Mouse (Mus musculus) MN1 (cell line): Measurements from ENCODE around the gene Adgrb2.

Source experiments
- DNase-seq: peaks from one replicate; pipeline ENCODE4 v3.0.0-alpha.2; 2016; ENCODE audit warnings: low spot score

Adgrb2 gene

DNA sequence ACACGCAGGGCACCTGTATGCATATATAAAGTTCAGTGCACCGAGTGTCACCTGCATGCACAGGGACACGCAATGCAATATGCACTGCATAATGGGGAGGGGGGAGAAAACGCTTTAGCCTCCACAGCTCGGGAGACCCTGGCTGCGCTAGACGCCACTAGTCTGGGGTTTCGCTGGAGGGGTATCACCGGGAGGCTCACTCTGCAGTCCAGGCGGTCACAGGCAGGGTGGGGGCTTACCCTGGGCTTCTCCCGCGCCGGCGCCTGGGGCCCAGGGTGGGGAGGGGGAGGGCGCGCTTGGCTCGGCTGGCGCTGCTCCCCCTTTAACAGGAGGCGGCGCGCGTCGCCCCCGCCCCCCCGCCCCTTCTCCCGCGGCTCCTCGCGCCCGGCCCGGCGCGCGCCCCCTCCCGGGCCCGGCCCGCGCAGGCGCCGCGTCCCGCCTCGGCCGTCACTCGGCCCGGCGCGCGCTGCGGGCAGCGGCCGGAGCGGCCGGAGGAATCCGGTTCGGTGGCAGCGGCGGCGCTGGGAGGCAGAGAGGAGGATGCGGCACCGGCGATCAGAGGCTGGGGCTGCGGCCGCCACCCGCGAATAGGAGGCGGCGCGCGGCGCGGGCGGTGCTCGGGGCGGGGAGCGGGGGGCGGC is at the start of gene Adgrb2:
Gene Adgrb2 (plus strand): TSS at position 450 of the 641 bp plus-strand sequence.
- DNase-seq: peak; percentile 56

DNA sequence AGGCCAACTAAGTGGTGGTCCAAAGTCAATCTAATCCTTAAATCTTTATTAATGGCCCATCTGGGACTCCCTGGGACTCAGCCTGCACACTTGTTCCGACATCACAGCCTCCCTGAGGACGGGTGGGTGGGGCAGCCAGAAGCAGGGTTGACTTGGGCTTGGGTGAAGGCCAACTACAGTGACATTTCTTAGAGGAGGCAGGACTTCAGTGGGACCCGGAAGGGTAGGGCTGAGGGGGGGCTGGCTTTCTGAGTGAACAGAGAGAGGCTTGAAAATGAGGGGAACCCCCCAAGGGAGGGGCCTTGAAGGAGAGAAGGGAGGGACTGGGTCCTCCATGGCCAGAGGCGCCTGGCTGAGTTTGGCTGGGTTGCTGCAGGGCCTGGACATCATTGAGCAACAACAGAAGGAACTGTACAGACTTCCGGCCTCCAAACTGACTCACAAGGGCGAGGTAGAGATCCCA is 33.3 kb upstream of the Adgrb2 start:
- DNase-seq: peak; percentile 66

DNA sequence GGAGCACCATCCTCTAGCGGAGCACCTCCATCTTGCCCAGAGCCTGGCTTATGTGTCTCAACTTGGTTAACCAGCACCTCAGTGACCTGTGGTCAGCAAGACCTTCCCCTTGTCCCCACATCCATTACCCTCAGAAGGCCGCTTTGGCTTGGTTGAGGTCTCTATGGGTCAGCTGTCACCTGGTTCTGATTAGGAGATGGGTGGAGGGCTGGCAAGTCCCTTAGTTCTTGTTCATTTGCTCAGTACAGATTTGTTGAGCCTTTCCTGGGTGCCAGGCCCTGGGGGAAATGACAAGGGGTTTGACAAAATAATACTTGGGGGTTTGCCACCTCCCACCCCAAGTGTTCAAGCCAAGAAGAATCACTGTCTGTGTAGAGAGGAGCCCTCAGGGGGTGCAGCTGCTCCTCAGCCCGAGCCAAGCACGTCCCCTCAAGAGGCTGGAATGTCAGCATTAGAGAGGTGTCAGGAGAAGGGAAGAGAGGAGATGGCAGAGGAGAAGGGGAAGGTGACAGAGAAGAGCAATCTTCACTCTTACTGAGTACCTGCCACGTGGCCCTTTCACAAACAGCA is 32.3 kb upstream of the Adgrb2 start:
- no peak for DNase-seq

- no peak for DNase-seq
These were observed 30.1 kb upstream of the Adgrb2 start for GRCm38 (mm10) chr4:129954527-129954926.

DNA sequence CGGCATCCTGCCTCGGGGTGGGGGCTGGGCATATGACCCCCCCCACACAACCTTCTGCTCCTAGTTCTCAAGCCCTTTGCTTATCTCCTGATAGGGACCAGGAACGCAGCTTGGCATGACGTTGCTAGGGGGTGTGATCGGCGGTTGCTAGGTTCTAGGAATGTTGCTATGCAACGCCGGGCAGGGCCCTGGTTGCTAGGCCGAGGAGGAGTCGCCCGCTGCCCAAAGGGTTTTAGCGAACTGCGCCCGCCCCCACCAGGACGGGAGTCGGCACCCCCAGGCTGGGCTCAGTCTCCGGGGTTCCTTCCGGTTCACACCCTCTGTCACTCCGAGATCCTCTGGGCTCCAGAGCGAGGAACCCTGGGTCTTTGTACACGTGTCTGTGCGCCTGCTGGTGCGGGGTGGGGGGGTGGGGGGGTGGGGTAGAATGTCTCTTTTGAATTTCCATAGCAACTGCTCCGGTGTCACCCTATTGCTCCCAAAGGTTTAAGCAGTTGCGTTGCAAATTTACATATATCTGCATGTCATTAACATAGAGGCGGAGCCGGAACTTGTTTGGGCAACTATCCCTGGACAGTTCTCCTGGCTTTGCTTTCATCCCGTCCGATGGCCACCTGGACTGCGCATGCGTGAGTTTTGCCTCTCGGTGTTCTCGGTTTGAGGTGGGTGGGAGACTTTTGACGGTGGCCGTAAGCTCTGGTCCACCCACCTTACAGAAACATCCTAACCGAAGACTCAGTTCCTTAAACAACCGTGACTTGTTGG is 24.3 kb upstream of the Adgrb2 start:
- peak; percentile 88 for DNase-seq

GRCm38 (mm10) chr4:129965294-129965693 is 19.4 kb upstream of the Adgrb2 start:
- no peak for DNase-seq

- no peak for DNase-seq
These were observed 18.5 kb upstream of the Adgrb2 start for GRCm38 (mm10) chr4:129966201-129966600.

- DNase-seq: peak; percentile 75
These were observed 17.4 kb upstream of the Adgrb2 start for GRCm38 (mm10) chr4:129967024-129968014.

DNA sequence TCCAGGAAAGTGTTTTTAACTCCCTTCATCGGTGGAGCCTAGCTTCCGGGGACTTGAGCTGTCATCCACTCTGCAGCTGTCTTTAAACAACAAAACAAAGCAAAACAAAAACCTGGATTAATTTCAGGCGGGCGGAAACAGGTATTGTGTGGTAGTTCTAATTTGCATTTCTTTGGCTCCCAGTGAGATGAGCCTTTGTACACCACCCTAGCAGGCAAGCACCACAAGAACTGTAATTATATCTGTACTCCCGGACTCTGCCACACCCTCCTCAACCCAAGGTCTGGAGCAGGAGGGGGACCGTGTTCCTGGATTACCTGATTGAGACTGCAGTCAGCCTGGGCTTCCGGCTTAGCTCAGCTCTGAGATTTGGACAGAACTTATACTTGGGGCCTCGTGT is 14.5 kb upstream of the Adgrb2 start:
- no peak for DNase-seq

DNA sequence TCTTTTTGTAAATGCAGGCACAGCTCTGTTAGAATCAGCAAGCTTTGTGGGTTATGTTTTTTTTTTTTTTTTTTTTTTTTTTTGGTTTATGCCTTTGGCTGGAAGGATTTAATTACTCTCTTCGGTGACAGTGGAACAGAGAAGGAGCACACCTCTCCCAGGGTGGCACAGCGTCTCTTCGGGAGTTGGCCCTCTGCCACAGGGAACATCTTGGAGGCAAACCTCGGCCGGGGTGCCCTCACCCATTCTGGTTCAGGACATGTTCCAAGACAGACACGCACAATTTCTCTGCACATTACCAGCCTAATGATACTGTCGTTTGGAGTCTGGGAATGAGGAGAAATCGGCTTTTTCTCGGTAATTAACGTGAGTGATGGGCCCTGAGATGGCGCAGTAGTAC is 13.8 kb upstream of the Adgrb2 start:
- no peak for DNase-seq

DNA sequence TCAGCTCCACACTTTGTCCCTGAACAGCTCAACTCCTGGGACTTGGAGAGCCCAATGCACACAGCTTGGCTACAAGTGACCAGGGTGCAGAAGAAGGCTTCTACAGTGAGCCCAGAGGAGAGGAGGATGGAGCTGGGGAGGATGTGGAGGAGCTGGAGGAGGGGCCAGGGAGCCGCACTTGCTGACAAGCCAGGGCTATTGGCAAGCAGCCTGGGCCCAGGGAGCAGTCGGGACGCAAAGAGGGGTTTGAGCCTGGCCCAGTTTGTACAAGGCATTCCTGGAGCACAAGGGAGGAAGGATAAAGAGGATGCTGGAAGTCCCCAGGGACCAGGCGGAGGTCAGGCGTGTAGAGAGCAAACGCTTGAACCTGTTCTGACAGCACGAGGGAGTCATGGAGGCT is 12.7 kb upstream of the Adgrb2 start:
- no peak for DNase-seq

DNA sequence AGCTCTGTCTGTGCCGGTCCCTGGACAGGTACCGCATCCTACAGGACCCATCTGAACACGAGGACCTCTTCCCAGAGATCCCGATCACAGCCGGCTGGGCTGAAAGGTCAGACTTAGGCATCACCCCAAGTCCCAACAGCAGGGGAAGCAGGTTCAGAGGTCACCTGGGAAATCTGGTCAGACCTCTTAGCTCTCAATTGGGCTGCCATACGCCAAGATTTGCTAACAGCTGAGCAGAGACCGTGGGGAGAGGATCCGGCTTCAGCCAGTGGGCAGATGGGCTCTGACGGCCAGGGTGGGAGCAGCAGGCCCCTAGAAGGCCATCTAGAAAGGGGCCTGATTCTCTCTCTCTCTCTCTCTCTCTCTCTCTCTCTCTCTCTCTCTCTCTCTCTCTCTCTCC is 10.4 kb upstream of the Adgrb2 start:
- no peak for DNase-seq

GRCm38 (mm10) chr4:129977256-129977655 is 7.4 kb upstream of the Adgrb2 start:
- no peak for DNase-seq

DNA sequence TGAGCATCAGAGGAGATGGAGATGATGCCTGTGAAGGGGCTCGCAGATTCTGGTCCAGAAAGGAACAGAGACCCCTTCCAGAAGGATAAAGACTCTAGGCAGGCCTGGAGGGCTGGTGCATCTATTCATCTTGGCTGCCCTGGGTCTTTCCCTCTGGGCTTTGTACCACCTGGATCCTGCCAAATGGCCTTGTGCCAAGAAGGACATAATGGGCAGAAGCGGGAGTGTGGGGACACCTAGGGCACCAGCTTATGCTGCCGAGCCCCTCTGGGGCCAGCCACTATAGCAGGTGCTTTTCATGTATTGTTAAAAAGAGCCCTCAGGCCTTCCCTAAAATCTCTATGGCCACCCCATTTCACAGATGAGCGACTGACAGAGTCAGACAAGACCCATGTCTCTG is 6.4 kb upstream of the Adgrb2 start:
- DNase-seq: no peak

DNA sequence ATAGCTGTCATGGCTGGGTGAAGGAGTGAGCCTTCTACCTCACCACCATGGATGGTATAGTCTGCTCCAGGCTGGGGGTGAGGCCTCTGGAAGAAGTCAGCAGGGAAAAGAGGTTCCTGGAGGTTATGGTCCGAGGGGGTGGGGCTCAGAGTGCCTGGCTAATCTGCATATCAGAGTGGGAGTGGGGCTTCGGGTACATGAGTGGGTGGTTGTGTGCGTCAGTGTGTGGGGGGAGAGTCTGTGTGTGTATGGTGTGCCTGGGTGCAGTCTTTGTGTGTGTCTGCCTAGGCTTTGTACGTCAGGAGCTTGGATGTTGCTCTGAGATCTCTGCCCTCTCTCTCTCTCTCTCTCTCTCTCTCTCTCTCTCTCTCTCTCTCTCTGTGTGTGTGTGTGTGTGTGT is 5.7 kb upstream of the Adgrb2 start:
- DNase-seq: no peak

DNA sequence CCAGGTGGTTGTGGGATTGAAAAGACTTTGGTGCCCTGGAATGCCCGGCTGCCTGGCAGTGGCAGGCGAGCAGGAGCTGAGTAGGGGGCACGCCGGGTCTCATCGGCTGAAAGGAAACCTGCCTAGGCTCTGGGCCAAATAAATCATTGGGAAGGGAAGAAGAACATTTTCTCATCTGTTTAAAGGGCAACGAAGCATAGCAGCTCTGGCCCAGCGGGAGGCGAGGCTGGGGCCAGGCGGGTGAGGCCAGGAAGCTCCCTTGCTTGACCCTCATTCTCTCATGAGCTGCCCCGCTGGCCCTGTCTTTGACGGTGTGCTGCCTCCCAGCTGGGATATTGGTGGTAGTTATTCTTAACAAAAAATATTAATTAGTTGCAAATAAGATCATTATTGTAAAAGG is 3.0 kb upstream of the Adgrb2 start:
- DNase-seq: no peak

- peak; percentile 34 for DNase-seq
These were observed 1.6 kb upstream of the Adgrb2 start for GRCm38 (mm10) chr4:129983046-129983445.

DNA sequence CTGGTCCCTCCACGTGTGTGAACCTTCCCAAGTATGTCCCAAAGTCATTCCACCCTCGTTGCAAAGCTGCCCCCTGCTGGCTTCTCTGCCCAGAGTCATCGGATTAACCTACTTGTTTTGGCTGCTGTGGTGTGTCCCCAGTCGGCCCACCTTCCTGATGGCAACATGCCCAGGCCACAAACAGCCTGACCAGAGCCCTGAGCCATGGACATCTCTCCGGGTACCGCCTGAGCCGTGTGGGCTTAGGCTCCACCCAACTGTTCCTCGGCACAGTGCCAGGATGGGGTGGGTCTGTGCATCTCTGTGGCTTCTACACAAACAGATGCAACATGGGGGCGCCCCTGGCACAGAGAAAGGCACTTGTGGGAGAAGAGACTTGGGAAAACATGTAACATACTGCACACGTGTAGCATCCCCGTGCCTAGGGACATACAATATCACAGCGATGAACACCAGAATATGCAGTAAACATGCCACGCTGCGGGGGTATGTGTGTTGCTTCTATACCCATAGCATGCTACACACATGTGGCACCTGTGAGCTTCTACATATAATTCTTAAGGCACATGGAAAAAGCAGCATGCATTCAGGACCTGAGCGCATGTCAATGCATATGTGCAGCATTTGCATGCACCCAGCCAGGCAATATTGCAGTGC is 778 bp upstream of the Adgrb2 start:
- peak; percentile 88 for DNase-seq

DNA sequence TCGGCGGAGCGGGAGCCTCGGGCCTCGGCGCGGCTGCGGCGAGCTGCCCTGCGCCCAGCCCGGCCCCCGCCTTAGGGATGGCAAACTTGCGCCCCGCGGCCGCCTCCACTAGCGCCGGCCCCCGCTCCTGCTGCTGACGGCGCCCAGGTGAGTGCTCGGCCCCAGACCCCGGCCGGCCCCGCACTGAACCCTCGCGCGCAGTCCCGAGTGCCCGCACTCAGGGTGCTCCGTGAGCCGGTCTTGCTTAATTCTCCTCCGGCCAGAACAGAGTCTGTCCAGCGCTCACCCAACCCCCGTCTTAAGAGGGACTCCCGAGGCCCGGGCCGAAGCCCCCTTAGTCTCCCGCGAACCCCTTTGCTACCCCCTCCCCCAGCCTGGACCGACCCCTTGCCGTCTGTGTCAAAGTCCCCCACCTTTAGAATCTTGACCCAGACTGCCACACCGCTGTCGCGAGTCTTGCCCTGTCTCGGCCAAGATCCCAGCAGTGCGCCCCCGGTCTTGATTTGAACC is 546 bp downstream of the Adgrb2 start:
- peak; percentile 23 for DNase-seq

DNA sequence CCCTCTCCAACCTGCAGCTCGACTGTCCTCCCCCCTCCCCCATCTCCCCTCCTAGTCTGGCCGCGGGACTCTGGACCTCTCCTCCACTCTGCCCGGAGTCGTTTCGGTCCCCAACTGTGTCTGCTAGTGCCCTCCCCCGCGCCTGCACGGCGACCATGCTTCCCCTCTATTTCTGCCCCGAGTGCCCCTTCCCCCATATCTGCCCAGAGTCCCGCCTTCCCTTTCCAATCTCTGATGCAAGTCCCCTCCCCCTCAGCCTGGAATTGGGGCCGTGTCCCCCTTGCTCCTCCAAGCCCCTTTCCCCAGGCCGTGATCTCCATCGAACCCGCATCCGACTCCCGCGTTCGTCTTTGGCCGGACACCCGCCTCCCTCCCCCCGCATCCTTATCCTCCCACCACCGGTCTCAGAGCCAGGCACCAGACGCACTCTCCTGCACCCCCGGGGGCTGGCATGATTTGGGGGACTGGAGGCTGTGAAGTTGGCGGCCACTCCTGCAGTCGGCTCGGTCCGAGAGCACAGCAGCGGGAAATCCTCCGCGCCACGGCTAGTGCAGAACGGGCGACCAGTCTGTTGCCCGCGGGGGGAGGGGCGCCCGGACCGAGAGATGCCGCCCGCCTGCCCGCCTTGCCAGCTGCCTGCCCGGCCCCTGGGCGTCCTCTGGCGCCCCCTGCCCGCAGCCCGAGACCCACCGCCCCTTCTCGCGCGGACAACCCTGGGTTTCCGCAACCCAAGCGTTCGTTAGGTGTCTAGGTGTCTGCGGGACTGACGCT is 1.2 kb downstream of the Adgrb2 start:
- peak; percentile 88 for DNase-seq
